28 mouse cellular contexts compared by ENCODE assay signal in genomic region chr13:97274757-97275156, GRCm38 (mm10). TPM values are rescaled to one million over a fixed set of nuclear protein-coding genes. Genes with fewer than 3 reads are reported as not detected.
DNase-seq lines count a peak whose midpoint lies in the region; ATAC-seq and TF ChIP-seq lines count a peak whose summit lies in the region.
"Had no signal": no experiment of that assay in that cellular context is flagged by ENCODE, and none has a peak within 500 bp of the region (broad histone marks: within the 10 kb centered on the region; RNA-seq: fewer than 3 reads in every experiment).

No protein-coding gene starts in this region.

- no peak overlapping the region for H3K4me3 ChIP-seq in midbrain, embryonic 11.5 days (ENCODE audit: low read depth, low read length)
- H3K4me3 ChIP-seq in midbrain, embryonic 14.5 days (replicated peaks; ENCODE audit: low read depth, low read length) = no peak overlapping the region
- H3K4me3 ChIP-seq in E14TG2a.4 (replicated peaks; ENCODE audit: low read length) = peak overlapping the region; percentile 21; the same call in 1 of the 2 replicates
- H3K4me3 ChIP-seq: embryonic facial prominence, embryonic 13.5 days; embryonic facial prominence, embryonic 15.5 days; erythroblast, embryonic 14.5 days; forebrain, embryonic 12.5 days had no signal

- 79% methylated on average over 3 of the region's 3 CpGs for WGBS in midbrain, embryonic 11.5 days
- 81% methylated on average over 3 of the region's 3 CpGs for WGBS in midbrain, embryonic 14.5 days

- H3K36me3 ChIP-seq in midbrain, embryonic 11.5 days (ENCODE audit: control insufficient read depth, insufficient read depth, low read length) = no peaks in the 10 kb centered on the region
- H3K36me3 ChIP-seq in midbrain, embryonic 14.5 days (ENCODE audit: control insufficient read depth, insufficient read depth, low read length) = no peaks in the 10 kb centered on the region
- H3K36me3 ChIP-seq in E14TG2a.4 (ENCODE audit: insufficient read depth, low read length) = peaks cover 22% of the 10 kb centered on the region
- H3K36me3 ChIP-seq: embryonic facial prominence, embryonic 13.5 days; embryonic facial prominence, embryonic 15.5 days; forebrain, embryonic 12.5 days; G1E had no signal

- ATAC-seq in midbrain, embryonic 11.5 days (ENCODE audit: low FRiP score) = no peak
- ATAC-seq in midbrain, embryonic 14.5 days (ENCODE audit: low FRiP score, low TSS enrichment) = no peak
- ATAC-seq: CD4-positive, CD25-positive, alpha-beta regulatory T cell, adult 4 months; forebrain, embryonic 14.5 days; forebrain, embryonic 16.5 days; Patski had no signal

- peak; percentile 54 for DNase-seq in midbrain, embryonic 11.5 days (ENCODE audit: low spot score, missing footprints)
- DNase-seq in midbrain, embryonic 14.5 days = no peak
- peak; percentile 46 for DNase-seq in ES-CJ7 (ENCODE audit: low read depth, low spot score)
- peak; percentile 70 for DNase-seq in R1 (ENCODE audit: low read depth, low spot score)
- no peak for DNase-seq in natural killer cell, adult 2 months (ENCODE audit: low spot score in 2 of 2)
- DNase-seq in frontal cortex, postnatal 36 days (ENCODE audit: low spot score in 2 of 2) = no peak
- DNase-seq in lung, postnatal 14 days = no peak
- DNase-seq: adrenal gland, adult 2 months; adrenal gland, postnatal 10 days; adrenal gland, postnatal 25 days; cerebellum, adult 11 months; cerebellum, adult 18-20 months; cerebellum, adult 8-10 months; cerebellum, adult 9-11 months; cerebellum, postnatal 14 days; cerebellum, postnatal 36 days; embryo, embryonic 11 days had no signal

- TF ChIP-seq CTCF in E14TG2a.4 (conservative IDR thresholded peaks at IDR 0.05; ENCODE audit: low read length) = no peak

- no peaks in the 10 kb centered on the region; the same call in 1 of the 2 replicates for H3K4me1 ChIP-seq in midbrain, embryonic 11.5 days (ENCODE audit: control insufficient read depth, insufficient read depth, low read length)
- peaks cover 7% of the 10 kb centered on the region; the same call in 1 of the 2 replicates for H3K4me1 ChIP-seq in midbrain, embryonic 14.5 days (ENCODE audit: control insufficient read depth, insufficient read depth, low read length)
- H3K4me1 ChIP-seq in E14TG2a.4 (replicated peaks; ENCODE audit: low read depth, low read length) = peaks cover 58% of the 10 kb centered on the region
- H3K4me1 ChIP-seq: embryonic facial prominence, embryonic 15.5 days had no signal

- no peak overlapping the region for H3K9ac ChIP-seq in midbrain, embryonic 11.5 days (ENCODE audit: low read length)
- H3K9ac ChIP-seq in midbrain, embryonic 14.5 days (replicated peaks; ENCODE audit: low read length) = no peak overlapping the region
- H3K9ac ChIP-seq: embryonic facial prominence, embryonic 13.5 days; embryonic facial prominence, embryonic 15.5 days; forebrain, embryonic 12.5 days had no signal

- no peak overlapping the region for H3K4me2 ChIP-seq in midbrain, embryonic 11.5 days
- H3K4me2 ChIP-seq in midbrain, embryonic 14.5 days (ENCODE audit: low read length) = no peak overlapping the region
- H3K4me2 ChIP-seq: embryonic facial prominence, embryonic 13.5 days; embryonic facial prominence, embryonic 15.5 days; forebrain, embryonic 12.5 days had no signal

- H3K27ac ChIP-seq in midbrain, embryonic 11.5 days (ENCODE audit: low read depth, low read length) = no peak overlapping the region
- no peak overlapping the region for H3K27ac ChIP-seq in midbrain, embryonic 14.5 days (replicated peaks; ENCODE audit: low read depth, low read length)
- H3K27ac ChIP-seq: embryonic facial prominence, embryonic 13.5 days; embryonic facial prominence, embryonic 15.5 days; forebrain, embryonic 12.5 days had no signal

- H3K9me3 ChIP-seq in midbrain, embryonic 11.5 days (ENCODE audit: control insufficient read depth, low read length) = no peaks in the 10 kb centered on the region
- H3K9me3 ChIP-seq in midbrain, embryonic 14.5 days (ENCODE audit: control insufficient read depth, low read length) = no peaks in the 10 kb centered on the region
- H3K9me3 ChIP-seq in E14TG2a.4 (ENCODE audit: low read length) = peaks cover under 1% of the 10 kb centered on the region; the same call in 1 of the 2 replicates
- H3K9me3 ChIP-seq: embryonic facial prominence, embryonic 13.5 days; embryonic facial prominence, embryonic 15.5 days; forebrain, embryonic 12.5 days; G1E had no signal

- H3K27me3 ChIP-seq in midbrain, embryonic 11.5 days (ENCODE audit: control insufficient read depth, insufficient read depth, low read length) = no peaks in the 10 kb centered on the region; the same call in 1 of the 2 replicates
- H3K27me3 ChIP-seq in midbrain, embryonic 14.5 days (ENCODE audit: control insufficient read depth, insufficient read depth, low read length) = no peaks in the 10 kb centered on the region
- H3K27me3 ChIP-seq in E14TG2a.4 (ENCODE audit: insufficient read depth, low read length) = no peaks in the 10 kb centered on the region
- H3K27me3 ChIP-seq: CH12.LX; embryonic facial prominence, embryonic 13.5 days; embryonic facial prominence, embryonic 15.5 days; forebrain, embryonic 12.5 days; Patski had no signal

RNA-seq across cellular contexts. Expression of gene Enc1, which starts 33.9 kb away (rescaled TPM):
- polyA plus RNA-seq in midbrain, embryonic 11.5 days (2014; fragmentation: Nextera tagmentation; extraction: Ambion mirVana) = 18.4 and 19.8 TPM in 2 replicates
- 94.2 and 99.0 TPM in 2 replicates for polyA plus RNA-seq in midbrain, embryonic 14.5 days (2014; fragmentation: Nextera tagmentation; extraction: Ambion mirVana)

Comparison
In these comparisons a context has a peak if more than half of its experiments do, and no peak if none do; other contexts are left out.
1. DNase-seq: peak in midbrain, embryonic 11.5 days (single experiment), ES-CJ7 (single experiment) and R1 (single experiment); none in midbrain, embryonic 14.5 days (single experiment), natural killer cell, adult 2 months (0 of 2), frontal cortex, postnatal 36 days (0 of 2) and lung, postnatal 14 days (single experiment).